Mouse (Mus musculus) limb, embryonic 11.5 days (tissue): Measurements from ENCODE around the gene Pcsk1n. TPM values are rescaled to one million over a fixed set of nuclear protein-coding genes. Genes with fewer than 3 reads are reported as not detected.

Source experiments
- polyA plus RNA-seq: library from polyadenylated mRNA; unstranded; fragments of >200 nt; fragmentation: Nextera tagmentation; extraction: Ambion mirVana; gene quantifications from 2 replicates; pipeline ENCODE4 v1.2.1, GENCODE M21; 2014

Pcsk1n gene
- polyA plus RNA-seq, 1 experiment from 2014 or later = 0.25 TPM

Other genes starting within 250 kb of the Pcsk1n start
- gene Plp2, start 248.4 kb upstream of the Pcsk1n start, polyA plus RNA-seq = 78.1 and 81.0 TPM in 2 replicates
- gene Magix, start 238.6 kb upstream of the Pcsk1n start, polyA plus RNA-seq = 0.21 TPM in 1 of 2 replicates, not detected in the other
- 40.9 and 43.4 TPM in 2 replicates for gene Gpkow, start 222.7 kb upstream of the Pcsk1n start, polyA plus RNA-seq
- gene Wdr45, start 205.5 kb upstream of the Pcsk1n start, polyA plus RNA-seq = 16.7 and 20.6 TPM in 2 replicates
- gene Gm45208, start 197.6 kb upstream of the Pcsk1n start, polyA plus RNA-seq = not detected in 2 replicates
- gene Praf2, start 191.4 kb upstream of the Pcsk1n start, polyA plus RNA-seq = 85.7 and 99.5 TPM in 2 replicates
- gene Ccdc120, start 168.9 kb upstream of the Pcsk1n start, polyA plus RNA-seq = 21.4 and 22.8 TPM in 2 replicates
- 17.7 and 20.6 TPM in 2 replicates for gene Tfe3, start 157.3 kb upstream of the Pcsk1n start, polyA plus RNA-seq
- gene Gripap1, start 130.1 kb upstream of the Pcsk1n start, polyA plus RNA-seq = 34.4 and 41.7 TPM in 2 replicates
- 0.97 and 1.5 TPM in 2 replicates for gene Kcnd1, start 97.5 kb upstream of the Pcsk1n start, polyA plus RNA-seq
- gene Otud5, start 78.5 kb upstream of the Pcsk1n start, polyA plus RNA-seq = 34.5 and 34.7 TPM in 2 replicates
- gene Pim2, start 41.6 kb upstream of the Pcsk1n start, polyA plus RNA-seq = 5.2 and 5.4 TPM in 2 replicates
- gene Slc35a2, start 35.8 kb upstream of the Pcsk1n start, polyA plus RNA-seq = 9.4 and 11.4 TPM in 2 replicates
- gene Pqbp1, start 20.6 kb upstream of the Pcsk1n start, polyA plus RNA-seq = 137 and 151 TPM in 2 replicates
- 185 and 195 TPM in 2 replicates for gene Timm17b, start 20.5 kb upstream of the Pcsk1n start, polyA plus RNA-seq
- not detected in 2 replicates for gene Gm10491, start 12.0 kb upstream of the Pcsk1n start, polyA plus RNA-seq
- not detected in 2 replicates for gene Gm10490, start 10.3 kb upstream of the Pcsk1n start, polyA plus RNA-seq
- not detected in 2 replicates for gene Eras, start 8.8 kb downstream of the Pcsk1n start, polyA plus RNA-seq
- gene Hdac6, start 28.1 kb downstream of the Pcsk1n start, polyA plus RNA-seq = 42.7 and 43.6 TPM in 2 replicates
- 2.7 and 3.4 TPM in 2 replicates for gene Gata1, start 58.2 kb downstream of the Pcsk1n start, polyA plus RNA-seq
- gene Glod5, start 98.7 kb downstream of the Pcsk1n start, polyA plus RNA-seq = not detected in 2 replicates
- 95.7 and 102 TPM in 2 replicates for gene Suv39h1, start 154.9 kb downstream of the Pcsk1n start, polyA plus RNA-seq
- 0.27 and 0.44 TPM in 2 replicates for gene Was, start 170.7 kb downstream of the Pcsk1n start, polyA plus RNA-seq
- gene Wdr13, start 213.1 kb downstream of the Pcsk1n start, polyA plus RNA-seq = 12.4 and 15.6 TPM in 2 replicates
- gene Rbm3, start 226.1 kb downstream of the Pcsk1n start, polyA plus RNA-seq = 538 and 539 TPM in 2 replicates